Mouse (Mus musculus) erythroid progenitor cell, adult 5-6 weeks (primary cell): ENCODE data around the gene Hnrnpf. TPM values are rescaled to one million over a fixed set of nuclear protein-coding genes. Genes with fewer than 3 reads are reported as not detected.

Experiments
- ATAC-seq: replicated peaks from 2 replicates; pipeline ENCODE4 v1.8.0; 2016; ENCODE audit warnings: moderate number of reproducible peaks, mild to moderate bottlenecking, moderate TSS enrichment, inconsistent platforms; ENCODE audit not compliant: poor library complexity, low FRiP score, severe bottlenecking
- total RNA-seq, 2 experiments: library from RNA; stranded (forward) in 1 of 2; stranded (reverse) in 1 of 2; fragments of 150-400 nt in 1 of 2; fragments of 186-747, 209-891 nt in 1 of 2; gene quantifications; 2 replicates each; pipeline versions ENCODE4 v1.2.3 to v1.2.4; 2015 to 2017; ENCODE audit warnings: low replicate concordance in 2 of 2

The Hnrnpf gene
- total RNA-seq, 2 experiments from 2014 or later, result 407 to 524 TPM

DNA sequence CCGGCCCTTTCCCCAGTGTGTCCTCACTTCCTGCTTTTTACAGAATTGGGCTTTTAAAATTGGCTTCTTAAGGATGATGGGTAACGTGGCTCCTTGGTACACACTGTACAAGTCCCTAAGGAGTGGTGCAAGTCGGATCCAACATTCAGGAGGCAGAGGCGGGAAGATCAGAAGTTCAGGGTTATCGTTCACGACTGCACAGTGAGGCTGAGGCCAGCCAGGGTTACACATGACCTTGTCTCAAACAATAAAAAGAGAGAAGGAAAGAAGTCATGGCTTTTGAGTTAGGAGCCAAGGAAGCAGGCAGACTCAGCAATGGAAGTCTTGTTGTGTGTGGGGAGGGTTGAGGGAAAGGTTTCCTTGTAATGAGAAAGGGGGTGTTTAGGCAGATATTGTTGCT is 56.0 kb downstream of the Hnrnpf start:
- no peak for ATAC-seq

DNA sequence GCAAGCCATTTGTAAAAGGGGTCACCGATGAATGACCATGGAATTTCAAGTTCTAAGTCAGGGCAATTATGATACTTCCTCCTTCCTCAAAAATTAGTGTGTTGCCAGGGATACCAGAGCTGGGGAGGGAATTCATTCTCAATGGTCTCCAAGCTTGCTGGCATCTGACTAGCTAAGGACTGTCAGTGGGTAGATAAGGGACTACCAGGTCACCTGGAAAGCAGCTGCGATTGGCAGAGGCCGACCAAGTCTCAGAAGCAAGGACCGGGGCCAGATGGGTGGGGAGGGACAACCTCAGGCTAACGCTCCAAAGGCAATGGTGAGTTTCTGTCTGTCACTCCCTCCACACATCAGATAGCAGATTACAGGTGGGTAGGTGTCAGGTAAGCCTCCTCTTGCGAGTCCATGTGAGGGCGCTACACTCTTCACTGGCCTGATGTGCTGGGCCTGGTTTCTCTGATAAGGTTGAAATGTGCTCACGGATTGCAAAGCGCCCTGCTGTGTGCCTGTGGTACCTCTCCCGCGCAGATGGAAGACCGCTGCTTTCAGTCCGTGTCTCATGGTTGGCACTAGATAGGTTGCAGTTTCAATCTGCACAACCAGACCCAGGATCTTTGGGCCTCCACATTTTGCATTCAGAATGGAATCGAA is 56.9 kb downstream of the Hnrnpf start:
- no peak for ATAC-seq

DNA sequence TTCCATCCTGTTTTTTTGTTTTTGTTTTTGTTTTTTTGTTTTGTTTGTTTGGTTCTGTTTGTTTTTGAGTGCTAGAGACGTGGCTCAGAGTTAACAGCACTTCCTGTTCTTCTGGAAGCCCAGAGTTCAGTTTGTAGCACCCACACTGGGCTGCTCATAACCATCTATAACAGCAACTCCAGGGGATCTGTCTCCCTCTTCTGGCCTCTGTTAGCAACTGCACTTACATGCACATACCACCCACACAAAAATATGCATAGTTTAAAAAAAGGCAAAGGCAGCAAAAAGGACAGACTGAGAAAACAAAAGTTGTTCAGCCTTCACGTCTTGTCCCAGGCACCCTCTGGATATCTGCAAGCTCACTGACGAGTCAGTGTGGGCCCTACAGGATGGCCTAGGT is 63.1 kb downstream of the Hnrnpf start:
- no peak for ATAC-seq

DNA sequence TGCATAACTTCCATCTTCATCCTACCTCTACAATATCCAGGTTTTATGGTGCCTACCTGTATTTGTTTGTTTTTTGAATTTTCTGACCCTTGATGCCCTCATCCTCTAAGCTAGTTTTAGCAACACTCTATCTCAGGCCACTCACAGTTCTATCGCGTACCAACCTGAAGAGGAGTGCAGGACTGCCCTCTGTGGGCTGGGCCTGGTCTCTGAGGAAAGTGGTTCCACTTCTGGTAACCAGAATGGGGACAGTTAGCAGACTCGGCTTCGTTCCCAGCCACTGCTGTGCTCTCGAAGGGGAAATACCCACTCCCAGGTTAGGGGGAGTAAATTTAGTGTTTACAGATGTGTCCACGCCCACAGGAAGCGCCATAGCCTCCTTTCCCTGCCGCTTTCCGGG is 66.6 kb downstream of the Hnrnpf start:
- no peak for ATAC-seq

Other genes starting within 250 kb of the Hnrnpf start
- 9.4 and 13.4 TPM in 2 replicates for gene Zfp637, start 59.1 kb upstream of the Hnrnpf start, total RNA-seq (2015; ENCODE audit: low replicate concordance)
- gene Zfp637, start 59.1 kb upstream of the Hnrnpf start, total RNA-seq (2017; ENCODE audit: low replicate concordance), result 3.5 TPM in 1 of 2 replicates, not detected in the other
- gene Zfp239, start 38.2 kb upstream of the Hnrnpf start, total RNA-seq (2015; ENCODE audit: low replicate concordance), result 1.4 TPM in 1 of 2 replicates, not detected in the other
- gene Zfp239, start 38.2 kb upstream of the Hnrnpf start, total RNA-seq (2017; ENCODE audit: low replicate concordance), result 1.0 and 1.1 TPM in 2 replicates
- not detected in 2 replicates for gene Fxyd4, start 37.4 kb downstream of the Hnrnpf start, total RNA-seq (2015; ENCODE audit: low replicate concordance)
- gene Fxyd4, start 37.4 kb downstream of the Hnrnpf start, total RNA-seq (2017; ENCODE audit: low replicate concordance), result not detected in 2 replicates
- gene Rasgef1a, start 111.1 kb downstream of the Hnrnpf start, total RNA-seq (2015; ENCODE audit: low replicate concordance), result not detected in 2 replicates
- not detected in 2 replicates for gene Rasgef1a, start 111.1 kb downstream of the Hnrnpf start, total RNA-seq (2017; ENCODE audit: low replicate concordance)
- 20.1 and 24.1 TPM in 2 replicates for gene Csgalnact2, start 238.8 kb downstream of the Hnrnpf start, total RNA-seq (2015; ENCODE audit: low replicate concordance)
- gene Csgalnact2, start 238.8 kb downstream of the Hnrnpf start, total RNA-seq (2017; ENCODE audit: low replicate concordance), result 30.2 and 36.1 TPM in 2 replicates